Mouse (Mus musculus) ovary, postnatal 10 days (tissue): ENCODE results near the gene Hba-a2.
"Not testable (repeated sequence)": the region's sequence is repeated elsewhere in the genome, so short reads cannot be mapped to it uniquely, and the experiment has no call there.

Source experiments
- DNase-seq: peaks from one replicate; pipeline ENCODE4 v3.0.0; 2022; ENCODE audit warnings: low spot score

Hba-a2 gene

GRCm38 (mm10) chr11:32296203-32296602, at the start of gene Hba-a2:
TSS of gene Hba-a2 (plus strand) at chr11:32296489.
- DNase-seq = not testable (repeated sequence)

- no peak for DNase-seq
Measured at GRCm38 (mm10) chr11:32247068-32247467, 49.2 kb upstream of the Hba-a2 start.

- no peak for DNase-seq
Measured at GRCm38 (mm10) chr11:32248350-32248749, 47.9 kb upstream of the Hba-a2 start.

- DNase-seq = no peak
Measured at GRCm38 (mm10) chr11:32250880-32251763, 45.2 kb upstream of the Hba-a2 start.

GRCm38 (mm10) chr11:32253121-32253520, 43.2 kb upstream of the Hba-a2 start:
- no peak for DNase-seq

GRCm38 (mm10) chr11:32256146-32256545, 40.1 kb upstream of the Hba-a2 start:
- no peak for DNase-seq

- no peak for DNase-seq
Measured at GRCm38 (mm10) chr11:32256566-32256965, 39.7 kb upstream of the Hba-a2 start.

GRCm38 (mm10) chr11:32262674-32263415, 33.4 kb upstream of the Hba-a2 start:
- no peak for DNase-seq

GRCm38 (mm10) chr11:32265117-32265738, 31.1 kb upstream of the Hba-a2 start:
- no peak for DNase-seq

GRCm38 (mm10) chr11:32266194-32266593, 30.1 kb upstream of the Hba-a2 start:
- DNase-seq = no peak

GRCm38 (mm10) chr11:32266776-32267175, 29.5 kb upstream of the Hba-a2 start:
- DNase-seq = no peak

- peak; percentile 94 for DNase-seq
Measured at GRCm38 (mm10) chr11:32267188-32267884, 29.0 kb upstream of the Hba-a2 start, which contains the start of gene Nprl3. TSS of gene Nprl3 (minus strand) at chr11:32267707.

- no peak for DNase-seq
Measured at GRCm38 (mm10) chr11:32267964-32268363, 28.3 kb upstream of the Hba-a2 start.

GRCm38 (mm10) chr11:32268952-32269351, 27.3 kb upstream of the Hba-a2 start:
- no peak for DNase-seq

- no peak for DNase-seq
Measured at GRCm38 (mm10) chr11:32271178-32271577, 25.1 kb upstream of the Hba-a2 start.

GRCm38 (mm10) chr11:32276347-32276746, 19.9 kb upstream of the Hba-a2 start, which contains the start of gene Hba-x:
TSS of gene Hba-x (plus strand) at chr11:32276400.
- DNase-seq = no peak

- no peak for DNase-seq
Measured at GRCm38 (mm10) chr11:32277736-32278457, 18.4 kb upstream of the Hba-a2 start.

- no peak for DNase-seq
Measured at GRCm38 (mm10) chr11:32278458-32278957, 17.8 kb upstream of the Hba-a2 start.

GRCm38 (mm10) chr11:32280646-32281045, 15.6 kb upstream of the Hba-a2 start:
- DNase-seq = no peak

- no peak for DNase-seq
Measured at GRCm38 (mm10) chr11:32281416-32282144, 14.7 kb upstream of the Hba-a2 start.
